9 mouse cellular contexts compared by ENCODE assay signal in the genomic region with DNA sequence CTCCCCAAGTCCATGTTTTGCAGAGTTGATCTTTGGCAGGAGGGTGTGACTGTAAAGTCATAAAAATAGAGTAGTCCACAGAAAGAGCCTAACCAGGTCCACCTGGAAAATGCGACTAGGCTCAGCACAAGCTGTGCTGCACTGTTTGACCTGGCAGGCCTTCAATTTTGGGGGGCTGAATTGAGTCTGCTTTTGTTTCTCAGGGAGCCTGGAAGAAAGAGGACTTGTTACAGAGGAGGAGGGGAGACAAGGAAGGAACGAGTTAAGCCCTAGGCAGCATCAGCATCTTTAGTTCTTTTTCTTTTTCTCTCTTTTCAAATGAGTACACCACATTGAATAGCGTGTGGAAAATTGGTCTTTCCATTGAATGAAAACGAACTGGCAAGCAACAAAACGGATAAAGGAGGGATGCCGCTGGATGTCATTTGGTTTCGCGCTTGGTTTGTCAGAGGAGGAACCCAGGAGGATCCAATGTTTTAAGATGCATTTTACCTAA.
DNase-seq lines count a peak whose midpoint lies in the region; ATAC-seq and TF ChIP-seq lines count a peak whose summit lies in the region.
"Had no signal": no experiment of that assay in that cellular context is flagged by ENCODE, and none has a peak within 500 bp of the region (broad histone marks: within the 10 kb centered on the region; RNA-seq: fewer than 3 reads in every experiment).

No protein-coding gene starts in this region.

- WGBS in embryonic facial prominence, embryonic 14.5 days: 23% methylated on average over 8 of the region's 8 CpGs
- 11% methylated on average over 8 of the region's 8 CpGs for WGBS in hindbrain, embryonic 16.5 days
- 19% methylated on average over 8 of the region's 8 CpGs for WGBS in midbrain, embryonic 10.5 days
- WGBS in intestine, postnatal 0 days: 77% methylated on average over 8 of the region's 8 CpGs

- H3K4me1 ChIP-seq in embryonic facial prominence, embryonic 14.5 days (ENCODE audit: control insufficient read depth, insufficient read depth, low read length): peaks cover 8% of the 10 kb centered on the region; the same call in 1 of the 2 replicates
- H3K4me1 ChIP-seq in hindbrain, embryonic 16.5 days (ENCODE audit: control insufficient read depth, insufficient read depth, low read depth, low read length): no peaks in the 10 kb centered on the region
- peaks cover 16% of the 10 kb centered on the region for H3K4me1 ChIP-seq in midbrain, embryonic 10.5 days
- H3K4me1 ChIP-seq in intestine, postnatal 0 days (replicated peaks; ENCODE audit: control insufficient read depth, insufficient read depth, low read length): no peaks in the 10 kb centered on the region

- H3K4me2 ChIP-seq in embryonic facial prominence, embryonic 14.5 days (ENCODE audit: low read depth, low read length): no peak overlapping the region; the same call in 1 of the 2 replicates
- H3K4me2 ChIP-seq in hindbrain, embryonic 16.5 days (ENCODE audit: low read length): no peak overlapping the region
- no peak overlapping the region for H3K4me2 ChIP-seq in intestine, postnatal 0 days (replicated peaks; ENCODE audit: low read depth)
- H3K4me2 ChIP-seq: heart, embryonic 13.5 days had no signal

- intact Hi-C loops in heart, postnatal 10 days (cut with DNase I): no loop called here

- no peaks in the 10 kb centered on the region for H3K27me3 ChIP-seq in embryonic facial prominence, embryonic 14.5 days (replicated peaks; ENCODE audit: control insufficient read depth, insufficient read depth, low read length)
- no peaks in the 10 kb centered on the region for H3K27me3 ChIP-seq in hindbrain, embryonic 16.5 days (replicated peaks; ENCODE audit: control insufficient read depth, insufficient read depth, low read length)
- no peaks in the 10 kb centered on the region for H3K27me3 ChIP-seq in midbrain, embryonic 10.5 days (ENCODE audit: low read depth, poor library complexity, severe bottlenecking)
- H3K27me3 ChIP-seq in intestine, postnatal 0 days (replicated peaks; ENCODE audit: control insufficient read depth, insufficient read depth, low read length): no peaks in the 10 kb centered on the region
- H3K27me3 ChIP-seq: heart, embryonic 13.5 days had no signal

- ATAC-seq in embryonic facial prominence, embryonic 14.5 days (ENCODE audit: low read depth): peak; percentile 75; the same call in 1 of the 2 replicates
- ATAC-seq in hindbrain, embryonic 16.5 days: peak; percentile 94
- ATAC-seq in intestine, postnatal 0 days: no peak

- no peaks in the 10 kb centered on the region for H3K36me3 ChIP-seq in embryonic facial prominence, embryonic 14.5 days (ENCODE audit: control insufficient read depth, insufficient read depth, low read length)
- no peaks in the 10 kb centered on the region for H3K36me3 ChIP-seq in hindbrain, embryonic 16.5 days (ENCODE audit: control insufficient read depth, insufficient read depth, low read length)
- H3K36me3 ChIP-seq in midbrain, embryonic 10.5 days: no peaks in the 10 kb centered on the region
- no peaks in the 10 kb centered on the region for H3K36me3 ChIP-seq in intestine, postnatal 0 days (ENCODE audit: control insufficient read depth, insufficient read depth)
- H3K36me3 ChIP-seq: heart, embryonic 13.5 days had no signal

- no peak for TF ChIP-seq CTCF in intestine, postnatal 0 days (IDR thresholded peaks at IDR 0.05; ENCODE audit: low read depth)

- H3K9ac ChIP-seq in embryonic facial prominence, embryonic 14.5 days (ENCODE audit: low read depth, low read length): no peak overlapping the region
- no peak overlapping the region for H3K9ac ChIP-seq in hindbrain, embryonic 16.5 days (ENCODE audit: low read depth, low read length)
- no peak overlapping the region for H3K9ac ChIP-seq in intestine, postnatal 0 days (ENCODE audit: low read depth, low read length)
- H3K9ac ChIP-seq: heart, embryonic 13.5 days had no signal

- peak; percentile 35 for DNase-seq in embryo, embryonic 11 days
- DNase-seq in embryonic facial prominence, embryonic 14.5 days (ENCODE audit: low spot score): peak; percentile 72
- peak; percentile 22 for DNase-seq in midbrain, embryonic 10.5 days (ENCODE audit: low spot score)
- no peak for DNase-seq in heart, postnatal 10 days
- DNase-seq in spleen, postnatal 36 days (ENCODE audit: low spot score in 2 of 2): no peak
- no peak for DNase-seq in c-Kit-positive CD71-positive TER-119-positive erythroid progenitor cells, embryonic 14.5 days (ENCODE audit: low spot score)

- H3K27ac ChIP-seq in embryonic facial prominence, embryonic 14.5 days (replicated peaks; ENCODE audit: low read depth, low read length): 0 out of 2 replicates have a peak overlapping the region, but pooled peaks have one; percentile 18
- H3K27ac ChIP-seq in hindbrain, embryonic 16.5 days (ENCODE audit: low read depth, low read length): 0 out of 2 replicates have a peak overlapping the region, but pooled peaks have one; percentile 39
- peak overlapping the region; percentile 78 for H3K27ac ChIP-seq in midbrain, embryonic 10.5 days (replicated peaks)
- no peak overlapping the region for H3K27ac ChIP-seq in intestine, postnatal 0 days (ENCODE audit: low read depth, low read length)
- H3K27ac ChIP-seq: heart, embryonic 13.5 days had no signal

- H3K4me3 ChIP-seq in embryonic facial prominence, embryonic 14.5 days (ENCODE audit: low read depth, low read length): no peak overlapping the region
- H3K4me3 ChIP-seq in hindbrain, embryonic 16.5 days (ENCODE audit: low read length): no peak overlapping the region
- peak overlapping the region; percentile 16; the same call in 1 of the 2 replicates for H3K4me3 ChIP-seq in midbrain, embryonic 10.5 days
- H3K4me3 ChIP-seq in intestine, postnatal 0 days (ENCODE audit: low read depth, low read length): no peak overlapping the region
- H3K4me3 ChIP-seq: heart, embryonic 13.5 days had no signal

- peaks cover 1% of the 10 kb centered on the region; the same call in 1 of the 2 replicates for H3K9me3 ChIP-seq in embryonic facial prominence, embryonic 14.5 days (ENCODE audit: control insufficient read depth, low read length)
- no peaks in the 10 kb centered on the region; the same call in 1 of the 2 replicates for H3K9me3 ChIP-seq in hindbrain, embryonic 16.5 days (ENCODE audit: control insufficient read depth, low read length)
- no peaks in the 10 kb centered on the region for H3K9me3 ChIP-seq in midbrain, embryonic 10.5 days (replicated peaks)
- H3K9me3 ChIP-seq in intestine, postnatal 0 days (ENCODE audit: control insufficient read depth): no peaks in the 10 kb centered on the region
- H3K9me3 ChIP-seq: heart, embryonic 13.5 days had no signal

Comparison
In these comparisons a context has a peak if more than half of its experiments do, and no peak if none do; other contexts are left out.
1. DNase-seq: peak in embryo, embryonic 11 days (single experiment), embryonic facial prominence, embryonic 14.5 days (single experiment) and midbrain, embryonic 10.5 days (single experiment); none in heart, postnatal 10 days (0 of 2), spleen, postnatal 36 days (0 of 2) and c-Kit-positive CD71-positive TER-119-positive erythroid progenitor cells, embryonic 14.5 days (single experiment).